Mouse (Mus musculus) cortical plate, adult 2 months (tissue): ENCODE measurements around the gene Tut4.

Experiments
- CTCF ChIP-seq: fragments of 200-500 bp; IDR thresholded peaks from 2 replicates; pipeline ENCODE4 v1.5.1; 2011; ENCODE audit warnings: mild to moderate bottlenecking, control low read depth, low read length; ENCODE audit not compliant: insufficient read depth; ENCODE audit errors: extremely low read depth
- POLR2A ChIP-seq: fragments of 200-500 bp; IDR thresholded peaks from 2 replicates; pipeline ENCODE4 v1.6.1; 2011; ENCODE audit warnings: mild to moderate bottlenecking, low read length, control low read depth; ENCODE audit not compliant: insufficient read depth; ENCODE audit errors: extremely low read depth

DNA sequence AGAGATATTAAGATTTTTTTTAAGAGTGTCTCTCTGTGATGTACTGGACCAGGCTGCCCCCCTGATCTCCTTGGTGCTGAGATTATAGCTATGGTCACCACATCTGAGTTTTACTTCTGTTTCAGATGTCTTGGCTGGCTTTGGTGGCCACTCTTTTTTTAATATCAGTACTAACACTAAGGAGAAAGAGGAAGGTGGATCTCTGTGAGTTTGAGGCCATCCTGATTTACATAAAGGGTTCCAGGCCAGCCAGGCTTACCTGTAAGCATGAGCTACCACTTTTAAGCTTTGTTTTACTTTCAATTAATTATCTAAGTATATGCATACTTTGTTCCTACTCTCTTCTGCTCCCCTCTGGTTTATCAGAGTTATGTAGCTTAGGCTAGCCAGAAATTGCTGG lies 23.6 kb downstream of the Tut4 start:
- no peak for TF ChIP-seq CTCF
- no peak for TF ChIP-seq POLR2A
